Mouse (Mus musculus): ENCODE measurements around the gene Slc41a2.
"Not testable (repeated sequence)": the region's sequence is repeated elsewhere in the genome, so short reads cannot be mapped to it uniquely, and the experiment has no call there.

Gene Slc41a2

DNA sequence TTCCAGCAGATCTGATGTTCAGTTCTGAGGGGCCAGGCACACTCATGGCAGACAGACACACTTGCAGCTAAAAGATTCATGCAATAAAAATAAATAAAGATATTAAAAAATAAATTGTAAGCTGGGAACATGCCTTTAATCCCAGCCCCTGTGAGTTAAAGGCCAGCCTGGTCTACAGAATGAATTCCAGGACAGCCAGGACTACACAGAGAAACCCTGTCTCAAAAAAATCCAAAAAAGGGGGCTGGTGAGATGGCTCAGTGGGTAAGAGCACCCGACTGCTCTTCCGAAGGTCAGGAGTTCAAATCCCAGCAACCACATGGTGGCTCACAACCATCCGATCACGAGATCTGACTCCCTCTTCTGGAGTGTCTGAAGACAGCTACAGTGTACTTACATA lies 14.1 kb upstream of the Slc41a2 start:
- not testable (repeated sequence) for DNase-seq

DNA sequence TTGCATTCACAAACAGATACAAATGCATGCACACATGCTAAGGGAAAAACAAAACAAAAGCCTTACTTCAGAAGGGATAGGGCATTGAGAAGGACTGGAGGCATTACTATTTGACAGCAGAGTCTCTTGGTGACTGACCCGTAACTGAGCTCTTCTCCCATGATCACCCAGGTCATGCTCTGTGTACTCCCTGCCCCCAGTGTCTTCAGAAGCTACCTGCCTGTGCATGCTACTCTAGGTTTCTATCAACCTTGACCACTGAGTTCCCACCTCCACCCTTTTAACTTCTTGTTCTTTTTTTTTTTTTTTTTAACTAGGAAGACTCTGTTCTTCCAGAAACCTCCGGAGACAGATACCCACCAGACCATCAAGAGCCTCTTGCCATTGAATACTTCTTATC lies 13.0 kb upstream of the Slc41a2 start:
- DNase-seq: no peak

DNA sequence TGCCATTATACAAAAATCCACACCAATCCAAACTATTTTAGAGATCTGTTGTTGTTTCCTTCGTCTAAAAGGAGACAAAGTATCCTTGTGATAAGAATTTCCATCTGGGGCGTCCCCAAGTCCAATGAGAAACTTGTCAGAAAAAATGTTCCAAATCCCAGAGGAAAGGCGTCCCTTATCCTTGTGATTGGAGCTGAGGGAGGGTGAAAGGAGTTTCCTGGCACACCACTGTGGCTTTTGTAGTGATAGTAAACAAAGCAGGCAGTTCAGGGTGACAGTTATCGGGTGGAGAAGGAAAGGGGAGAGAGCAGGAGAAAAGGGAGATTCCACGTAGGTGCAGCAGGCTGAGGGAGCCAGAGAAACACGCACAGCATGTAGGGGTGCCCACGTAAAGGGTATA lies 9.8 kb upstream of the Slc41a2 start:
- peak; percentile 94 for DNase-seq

DNA sequence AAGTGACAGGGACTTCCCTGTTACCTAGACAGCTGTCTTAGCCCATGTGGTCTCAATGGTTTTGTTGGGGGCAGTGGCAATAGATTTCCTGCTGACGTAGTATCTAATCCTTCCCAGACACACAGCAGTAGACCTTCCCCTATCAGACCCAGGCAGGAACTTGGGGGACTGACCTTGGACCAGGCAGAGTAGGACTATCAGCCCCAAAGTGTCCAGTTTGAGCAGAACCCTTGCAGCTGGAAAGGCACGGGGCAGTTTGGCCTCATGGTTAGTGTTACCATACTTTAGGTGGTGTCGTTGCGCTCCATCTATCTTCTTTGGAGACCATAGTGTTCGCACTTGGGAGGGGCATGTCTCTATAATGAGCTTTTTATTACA lies 8.7 kb upstream of the Slc41a2 start:
- DNase-seq: no peak

DNA sequence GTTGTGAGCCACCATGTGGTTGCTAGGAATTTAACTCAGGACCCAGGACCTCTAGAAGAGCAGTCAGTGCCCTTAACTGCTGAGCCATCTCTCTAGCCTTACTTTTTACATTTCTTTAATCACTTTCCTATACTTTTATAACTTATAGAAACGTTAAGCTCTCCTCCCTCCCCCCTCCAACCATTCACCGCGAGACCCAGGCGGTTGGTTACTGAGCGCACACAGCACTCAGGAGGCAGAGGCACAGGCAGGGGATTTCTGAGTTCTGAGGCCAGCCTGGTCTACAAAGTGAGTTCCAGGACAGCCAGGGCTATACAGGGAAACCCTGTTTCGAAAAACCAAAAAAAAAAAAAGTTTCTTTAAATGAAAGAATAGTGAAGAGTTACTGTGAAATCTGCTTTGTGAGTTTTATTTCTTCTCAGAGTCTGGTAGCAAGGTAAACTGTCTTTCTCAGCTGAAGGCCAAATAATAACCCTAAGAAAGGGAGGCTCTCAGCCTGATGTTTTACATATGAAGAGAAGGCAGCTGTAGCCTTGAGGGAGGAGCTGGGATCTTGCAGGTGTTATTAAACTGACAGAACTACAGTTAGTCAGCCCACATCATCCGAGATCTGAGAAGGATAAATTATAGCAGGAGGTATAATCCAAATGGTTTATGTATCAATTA lies 8.1 kb upstream of the Slc41a2 start:
- no peak for DNase-seq

DNA sequence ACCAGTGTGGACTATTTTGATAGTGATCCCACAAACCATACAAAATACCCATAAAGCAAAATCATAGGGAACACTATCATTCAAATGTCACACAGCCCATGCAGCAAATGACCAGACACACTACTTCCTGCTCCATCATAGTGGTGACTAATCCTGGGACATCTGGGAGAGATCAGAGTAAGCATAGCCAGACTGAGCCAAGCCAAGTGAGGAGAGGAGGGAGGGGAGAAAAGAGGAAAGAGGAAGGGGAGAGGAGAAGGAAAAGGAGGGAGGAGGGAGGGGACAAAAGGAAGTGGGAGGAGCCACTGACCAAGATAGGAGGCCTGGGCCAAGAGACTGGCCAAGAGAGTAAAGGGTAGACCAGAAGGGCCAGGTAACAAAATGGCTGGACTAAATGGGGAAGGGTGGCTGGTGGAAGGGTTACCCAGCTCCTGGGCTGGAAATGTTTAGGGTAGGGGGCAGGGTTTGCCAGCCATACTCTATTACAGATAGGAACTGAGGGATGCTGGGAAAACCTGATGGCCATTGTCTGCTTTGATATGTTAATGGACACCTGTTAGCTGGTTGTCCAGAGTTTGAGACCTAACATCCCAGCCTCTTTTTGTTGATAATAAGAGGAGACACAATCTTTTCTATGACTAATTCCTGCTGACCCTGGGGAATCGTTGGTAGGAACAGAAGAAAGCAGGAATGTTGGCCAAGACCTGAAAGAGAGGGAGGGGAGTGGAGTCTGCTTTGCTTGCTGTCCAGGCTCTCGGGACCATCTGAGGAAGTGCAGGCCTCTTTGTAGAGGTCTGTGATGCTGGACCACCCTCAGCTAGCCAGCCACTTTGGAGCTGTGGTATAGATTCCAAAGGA lies 6.4 kb upstream of the Slc41a2 start:
- peak; percentile 92 for DNase-seq

DNA sequence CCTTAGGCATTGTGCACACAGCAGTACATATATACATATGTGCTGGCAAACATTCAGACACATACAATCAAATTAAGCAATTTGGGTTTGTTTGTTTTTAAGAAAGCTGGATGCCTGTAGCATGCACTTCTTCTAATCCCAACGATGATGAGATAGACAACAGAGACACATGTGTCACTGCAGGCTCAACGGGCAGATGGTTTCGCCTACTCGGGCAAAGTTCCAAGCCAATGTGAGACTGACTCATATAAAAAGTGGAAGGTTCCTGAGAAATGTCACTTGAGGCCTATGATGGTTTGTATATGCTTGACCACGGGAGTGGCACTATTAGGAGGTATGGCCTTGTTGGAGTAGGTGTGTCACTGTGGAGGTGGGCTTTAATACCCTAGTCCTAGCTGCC lies 5.5 kb upstream of the Slc41a2 start:
- DNase-seq: peak; percentile 94

DNA sequence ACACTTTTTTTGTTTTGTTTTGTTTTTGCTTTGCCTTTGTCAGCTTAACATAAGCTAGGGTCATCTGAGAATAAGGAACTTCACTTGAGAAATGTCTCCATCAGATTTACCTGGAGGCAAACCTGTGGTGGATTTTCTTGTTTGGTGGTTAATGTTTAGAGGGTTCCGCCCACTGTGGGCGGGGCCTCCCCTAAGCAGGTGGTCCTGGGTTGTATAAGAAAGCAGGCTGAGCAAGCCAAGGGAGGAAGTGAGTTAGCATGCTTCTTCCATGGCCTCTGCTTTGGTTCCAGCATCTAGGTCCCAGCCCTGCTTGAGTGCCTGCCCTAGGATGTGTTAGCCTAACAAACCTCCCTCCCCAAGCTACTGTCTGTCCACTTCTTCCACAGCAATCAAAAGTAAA lies 3.5 kb upstream of the Slc41a2 start:
- DNase-seq: no peak

GRCm38 (mm10) chr10:83337971-83338598 lies 403 bp upstream of the Slc41a2 start:
- DNase-seq: peak; percentile 88

- DNase-seq: no peak
These were observed 1.3 kb downstream of the Slc41a2 start for GRCm38 (mm10) chr10:83336336-83336735.

GRCm38 (mm10) chr10:83332581-83332980 lies 5.1 kb downstream of the Slc41a2 start:
- DNase-seq: no peak

DNA sequence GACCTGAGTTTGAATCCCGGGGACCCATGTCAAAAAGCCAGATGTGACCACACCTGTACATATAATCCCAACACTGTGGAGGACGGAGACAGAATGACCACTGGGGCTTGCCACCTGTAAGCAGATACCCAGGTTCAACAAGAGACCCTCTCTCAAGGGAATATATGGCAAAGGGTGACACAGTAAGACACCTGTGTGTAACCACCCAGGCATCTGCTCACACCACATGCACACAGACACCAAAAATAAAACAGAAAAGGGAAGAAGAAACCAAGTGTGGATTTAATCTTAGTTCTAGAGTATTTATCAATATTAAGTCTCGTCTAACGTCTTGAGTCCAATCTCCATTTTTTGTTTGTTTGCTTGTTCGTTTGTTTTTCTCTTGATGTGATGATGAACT lies 5.9 kb downstream of the Slc41a2 start:
- DNase-seq: no peak

GRCm38 (mm10) chr10:83330336-83330735 lies 7.3 kb downstream of the Slc41a2 start:
- no peak for DNase-seq

- DNase-seq: no peak
These were observed 8.9 kb downstream of the Slc41a2 start for GRCm38 (mm10) chr10:83328791-83329190.

DNA sequence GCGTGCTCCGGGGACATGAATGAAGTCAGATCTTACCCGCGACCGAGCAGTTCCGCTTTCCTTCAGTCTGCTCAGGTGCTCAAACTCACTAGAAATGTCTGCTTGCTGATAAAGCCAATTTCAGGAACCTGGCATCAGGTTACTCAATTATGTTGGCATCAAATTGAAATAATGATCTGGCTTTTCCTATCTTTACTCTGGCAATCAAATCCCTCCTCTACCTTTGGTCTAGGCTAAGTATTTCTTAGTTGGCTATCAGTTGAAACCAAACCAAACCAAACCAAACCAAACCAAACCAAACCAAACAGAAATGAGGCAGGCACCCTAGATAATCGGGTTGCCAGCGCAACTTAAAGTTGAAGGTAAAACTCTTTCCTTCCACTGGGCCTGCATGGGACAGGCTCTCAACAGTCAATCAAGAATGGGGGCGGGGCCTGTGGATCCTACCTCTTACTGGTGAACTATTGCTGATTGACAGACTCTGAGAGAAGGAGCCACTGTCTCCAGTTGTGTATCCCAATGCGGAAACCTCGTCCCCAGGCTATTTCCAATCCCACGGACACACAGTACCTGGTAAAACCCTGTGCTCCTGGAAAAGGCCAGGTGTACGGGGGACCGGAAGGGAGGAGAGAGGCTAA lies 10.9 kb downstream of the Slc41a2 start:
- DNase-seq: no peak

DNA sequence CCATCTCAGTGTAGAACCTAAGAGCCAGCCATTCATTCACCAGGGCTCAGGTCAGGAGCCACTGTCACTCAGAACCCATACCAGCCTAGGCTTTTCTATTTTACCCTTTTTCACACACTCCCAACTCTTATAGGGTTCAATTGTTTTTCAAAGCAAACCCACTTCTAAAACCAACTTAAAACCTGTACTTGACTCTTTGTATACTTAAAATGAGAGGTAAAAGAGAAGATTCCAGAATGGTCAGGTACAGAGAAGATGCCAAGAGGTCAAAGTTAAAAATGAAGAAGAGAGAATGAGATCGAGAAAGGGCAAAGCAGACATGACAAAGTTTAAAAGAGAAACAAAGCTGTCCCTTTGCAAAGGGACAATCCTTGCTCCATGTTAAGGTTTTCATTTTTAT lies 11.8 kb downstream of the Slc41a2 start:
- no peak for DNase-seq

DNA sequence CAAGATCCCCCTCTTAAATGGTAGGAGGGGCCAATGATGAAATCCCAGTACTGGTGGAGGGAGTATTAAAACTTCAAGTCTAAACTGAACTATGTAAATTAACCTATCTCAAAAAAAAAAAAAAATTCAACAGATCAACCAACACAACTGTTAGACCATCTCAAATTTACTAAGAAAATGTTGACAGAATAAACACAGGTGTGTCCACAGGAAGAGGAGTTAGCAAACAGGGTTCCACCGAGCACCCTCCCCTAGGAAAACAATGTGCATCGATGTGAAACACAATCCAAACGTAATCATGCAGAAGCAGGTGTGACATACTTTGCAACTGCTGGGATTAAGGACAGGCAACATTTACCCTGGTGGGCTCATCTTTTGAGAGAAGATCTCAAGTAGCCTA lies 12.8 kb downstream of the Slc41a2 start:
- no peak for DNase-seq

DNA sequence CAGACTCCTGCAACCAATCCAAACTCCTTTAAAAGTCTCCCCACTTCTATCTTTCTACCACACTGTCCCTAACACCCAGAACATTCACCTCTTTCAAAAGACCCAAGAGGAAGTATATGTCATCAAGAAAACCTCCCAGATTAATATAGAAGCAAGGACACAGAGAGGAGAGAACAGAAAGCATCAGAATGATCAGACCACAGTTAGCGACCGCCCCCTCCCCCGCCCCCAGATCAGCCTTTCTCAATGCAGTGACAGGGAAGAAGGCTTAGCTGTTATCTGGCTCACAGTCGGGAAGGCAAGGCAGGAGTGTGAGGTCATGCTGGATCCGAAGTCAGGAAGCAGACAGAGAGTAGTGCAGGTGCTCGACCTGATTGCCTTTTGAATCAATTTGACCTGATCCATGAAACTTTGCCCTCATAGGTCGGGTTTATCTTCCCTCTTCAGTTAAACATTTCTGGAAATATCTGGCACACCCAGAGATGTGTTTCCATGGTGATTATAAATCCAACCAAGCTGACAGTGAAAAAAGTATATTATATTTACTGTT lies 15.1 kb downstream of the Slc41a2 start:
- no peak for DNase-seq

GRCm38 (mm10) chr10:83321528-83321927 lies 16.2 kb downstream of the Slc41a2 start:
- no peak for DNase-seq

DNA sequence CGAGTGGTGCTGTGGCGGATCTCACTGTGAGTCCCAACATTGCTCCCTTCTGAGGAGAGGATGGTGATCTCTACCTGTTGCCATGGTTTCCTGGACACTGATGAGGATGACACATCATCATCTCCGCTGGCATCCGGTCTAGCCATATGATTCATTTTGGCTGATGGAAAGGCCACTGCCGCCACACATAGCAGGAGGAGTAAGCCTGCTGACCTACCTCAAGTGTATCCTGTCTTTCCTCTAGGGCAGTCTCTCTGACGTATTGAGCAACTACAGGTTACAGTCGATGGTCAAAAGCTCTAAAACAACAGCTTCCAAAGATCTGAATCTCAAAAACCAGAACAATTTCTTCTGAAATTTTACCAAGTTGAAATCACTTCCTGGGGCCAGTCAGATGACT lies 16.8 kb downstream of the Slc41a2 start:
- DNase-seq: peak; percentile 70

GRCm38 (mm10) chr10:83320396-83320795 lies 17.3 kb downstream of the Slc41a2 start:
- no peak for DNase-seq

DNA sequence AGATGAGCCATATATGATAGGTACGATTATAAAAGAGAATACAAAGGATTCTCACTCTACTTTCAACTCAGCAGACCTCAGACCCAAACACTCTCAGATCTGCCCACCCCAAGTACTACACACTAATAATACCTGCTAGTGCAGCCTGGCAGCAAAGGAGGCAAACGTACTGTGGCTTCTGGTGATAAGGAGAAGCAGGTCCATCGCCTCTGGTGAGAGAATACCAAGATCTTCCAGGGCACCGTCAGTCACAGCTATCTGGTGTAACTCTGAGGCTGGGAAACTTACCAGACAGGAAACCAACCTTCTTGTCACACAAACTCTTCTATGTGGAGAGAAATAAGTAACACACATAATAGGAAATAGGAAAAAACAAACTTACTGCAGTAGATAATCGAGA lies 24.6 kb downstream of the Slc41a2 start:
- DNase-seq: peak; percentile 61

- DNase-seq: no peak
These were observed 27.3 kb downstream of the Slc41a2 start for GRCm38 (mm10) chr10:83310356-83310755.
